Mouse (Mus musculus) stomach, postnatal 0 days (tissue): ENCODE data around the gene Meioc. TPM values are rescaled to one million over a fixed set of nuclear protein-coding genes. Genes with fewer than 3 reads are reported as not detected.

ENCODE experiments used
- ATAC-seq: fragments of 200-750 bp; cut with Nextera tagmentation; 2 replicates; pipeline ENCODE4 v1.8.0; 2017; ENCODE audit not compliant: low FRiP score, low TSS enrichment
- DNase-seq: peaks from one replicate; pipeline ENCODE4 v3.0.0-alpha.2; 2016; ENCODE audit warnings: low spot score
- H3K27ac ChIP-seq: fragments of 300-500 bp; sonication (generic); replicated peaks from 2 replicates; pipeline ENCODE4 v1.5.1; 2014; ENCODE audit warnings: mild to moderate bottlenecking, control low read depth
- H3K27me3 ChIP-seq: fragments of 300-500 bp; sonication (generic); 2 replicates; pipeline ENCODE4 v1.6.1; 2014; ENCODE audit warnings: low read length; ENCODE audit not compliant: control insufficient read depth, insufficient read depth
- H3K36me3 ChIP-seq: fragments of 300-500 bp; sonication (generic); 2 replicates; pipeline ENCODE4 v1.6.1; 2014; ENCODE audit warnings: low read length, mixed read lengths; ENCODE audit not compliant: control insufficient read depth, insufficient read depth
- H3K4me1 ChIP-seq: fragments of 300-500 bp; sonication (generic); replicated peaks from 2 replicates; pipeline ENCODE4 v1.6.1; 2014; ENCODE audit warnings: antibody characterized with exemption; ENCODE audit not compliant: control insufficient read depth, insufficient read depth
- H3K4me2 ChIP-seq: fragments of 300-500 bp; sonication (generic); replicated peaks from 2 replicates; pipeline ENCODE4 v1.6.1; 2014; ENCODE audit warnings: low read depth, mild to moderate bottlenecking, control low read depth, moderate library complexity
- H3K4me3 ChIP-seq: fragments of 300-500 bp; sonication (generic); 2 replicates; pipeline ENCODE4 v1.5.1; 2014; ENCODE audit warnings: low read depth, low read length, control low read depth
- H3K9ac ChIP-seq: fragments of 300-500 bp; sonication (generic); 2 replicates; pipeline ENCODE4 v1.6.1; 2014; ENCODE audit warnings: mild to moderate bottlenecking, low read length, control low read depth, mixed read lengths
- H3K9me3 ChIP-seq: fragments of 300-500 bp; sonication (generic); 2 replicates; pipeline ENCODE4 v1.6.1; 2016; ENCODE audit warnings: low read length; ENCODE audit not compliant: control insufficient read depth
- CTCF ChIP-seq: IDR thresholded peaks from 2 replicates; pipeline ENCODE4 v1.5.1; 2016; ENCODE audit warnings: antibody characterized with exemption, low read depth, mild to moderate bottlenecking, moderate library complexity
- EP300 ChIP-seq: optimal IDR thresholded peaks from 2 replicates; pipeline ENCODE3; 2016; ENCODE audit warnings: antibody characterized with exemption
- WGBS: fragments of 180-500 bp; shearing (Covaris S2); extraction: QIAGEN DNeasy Blood & Tissue Kit; methylation state at CpG from one replicate; pipeline ENCODE4 v1.1.7; 2014; 5-methylcytosine and 5-hydroxymethylcytosine counted together
- polyA plus RNA-seq: library from polyadenylated mRNA; unstranded; fragments of >200 nt; fragmentation: Nextera tagmentation; extraction: Ambion mirVana; gene quantifications from 2 replicates; pipeline ENCODE4 v1.2.1, GENCODE M21; 2015

The Meioc gene
- polyA plus RNA-seq, 1 experiment from 2014 or later = 0.39 TPM

GRCm38 (mm10) chr11:102655888-102656287 is 7.6 kb upstream of the Meioc start:
- H3K9ac ChIP-seq = no peak overlapping the region
- no peaks in the 10 kb centered on the region for H3K9me3 ChIP-seq
- H3K4me3 ChIP-seq = no peak overlapping the region
- no peaks in the 10 kb centered on the region for H3K36me3 ChIP-seq
- H3K27ac ChIP-seq = 0 out of 2 replicates have a peak overlapping the region, but pooled peaks have one; percentile 13
- no peaks in the 10 kb centered on the region for H3K27me3 ChIP-seq
- WGBS = 40% methylated on average over 8 of the region's 8 CpGs
- peak; percentile 53 for ATAC-seq
- TF ChIP-seq CTCF (no peak), EP300 (no peak)
- no peaks in the 10 kb centered on the region for H3K4me1 ChIP-seq
- no peak for DNase-seq
- H3K4me2 ChIP-seq = no peak overlapping the region

- H3K36me3 ChIP-seq = no peaks in the 10 kb centered on the region
- H3K27ac ChIP-seq = 0 out of 2 replicates have a peak overlapping the region, but pooled peaks have one; percentile 3
- no peaks in the 10 kb centered on the region for H3K4me1 ChIP-seq
- DNase-seq (no peak), ATAC-seq (no peak; the same call in 1 of the 2 replicates)
- no peak overlapping the region for H3K9ac ChIP-seq
- H3K27me3 ChIP-seq = no peaks in the 10 kb centered on the region
- no peaks in the 10 kb centered on the region for H3K9me3 ChIP-seq
- no peak for TF ChIP-seq EP300
- TF ChIP-seq CTCF = peak; percentile 84
- H3K4me2 ChIP-seq = 0 out of 2 replicates have a peak overlapping the region, but pooled peaks have one; percentile 1
- no peak overlapping the region for H3K4me3 ChIP-seq
- 8% methylated on average over 4 of the region's 4 CpGs for WGBS
Observed at GRCm38 (mm10) chr11:102656326-102656926, 7.1 kb upstream of the Meioc start.

GRCm38 (mm10) chr11:102656931-102657330 is 6.6 kb upstream of the Meioc start:
- Histone ChIP-seq H3K9ac (no peak overlapping the region), H3K4me3 (no peak overlapping the region), H3K36me3 (no peaks in the 10 kb centered on the region), H3K27ac (no peak overlapping the region), H3K4me1 (no peaks in the 10 kb centered on the region), H3K4me2 (no peak overlapping the region), H3K27me3 (no peaks in the 10 kb centered on the region), H3K9me3 (no peaks in the 10 kb centered on the region)
- WGBS = 53% methylated on average over 6 of the region's 6 CpGs
- no peak for TF ChIP-seq CTCF
- no peak for TF ChIP-seq EP300
- no peak for DNase-seq
- no peak for ATAC-seq

- TF ChIP-seq EP300 = no peak
- TF ChIP-seq CTCF = no peak
- DNase-seq = no peak
- Histone ChIP-seq H3K4me3 (no peak overlapping the region), H3K4me1 (no peaks in the 10 kb centered on the region), H3K36me3 (no peaks in the 10 kb centered on the region), H3K27me3 (0 out of 2 replicates have a peak, but pooled peaks cover 2% of the 10 kb centered on the region), H3K4me2 (no peak overlapping the region), H3K27ac (no peak overlapping the region), H3K9me3 (no peaks in the 10 kb centered on the region), H3K9ac (no peak overlapping the region)
- 63% methylated on average over 26 of the region's 33 CpGs for WGBS
- ATAC-seq = 0 out of 2 replicates have a peak, but pooled peaks have one; percentile 26
Observed at GRCm38 (mm10) chr11:102665151-102665550, 1.6 kb downstream of the Meioc start.

- DNase-seq (no peak), ATAC-seq (0 out of 2 replicates have a peak, but pooled peaks have one; percentile 12)
- H3K4me3 ChIP-seq = peak overlapping the region; percentile 2; the same call in 1 of the 2 replicates
- 0 out of 2 replicates have a peak, but pooled peaks cover 2% of the 10 kb centered on the region for H3K27me3 ChIP-seq
- H3K36me3 ChIP-seq = no peaks in the 10 kb centered on the region
- 0 out of 2 replicates have a peak overlapping the region, but pooled peaks have one; percentile 8 for H3K4me2 ChIP-seq
- WGBS = 45% methylated on average over 83 of the region's 84 CpGs
- H3K27ac ChIP-seq = no peak overlapping the region
- TF ChIP-seq EP300 = no peak
- no peak for TF ChIP-seq CTCF
- H3K9me3 ChIP-seq = no peaks in the 10 kb centered on the region
- no peaks in the 10 kb centered on the region for H3K4me1 ChIP-seq
- no peak overlapping the region for H3K9ac ChIP-seq
Observed at GRCm38 (mm10) chr11:102665637-102666435, 2.3 kb downstream of the Meioc start.
